Comparison of ENCODE assay signal across 8 mouse cellular contexts in the genomic region with DNA sequence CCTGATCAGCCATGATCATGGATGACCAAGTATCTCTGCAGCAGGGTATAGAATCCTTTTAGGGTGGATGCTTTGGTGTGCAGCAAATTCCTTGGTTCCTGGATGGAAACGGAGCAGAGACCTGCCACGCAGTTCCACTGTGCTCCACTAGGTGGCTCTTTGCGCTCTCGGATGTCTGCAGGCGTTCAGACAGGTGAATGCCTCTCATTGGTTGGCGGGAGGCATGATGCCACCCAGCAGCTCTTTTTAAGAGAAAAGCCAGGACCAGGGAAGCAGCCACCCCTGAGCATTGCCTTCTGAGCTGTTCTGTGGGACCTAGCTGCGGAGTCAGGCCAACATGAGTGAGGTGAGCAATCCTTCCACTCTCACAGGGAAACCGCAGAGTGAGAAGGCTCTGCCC. TPM values are rescaled to one million over a fixed set of nuclear protein-coding genes. Genes with fewer than 3 reads are reported as not detected.
DNase-seq lines count a peak whose midpoint lies in the region; ATAC-seq lines count a peak whose summit lies in the region.

A gene (plus strand): TSS at position 162 of the 400 bp plus-strand sequence.

- DNase-seq in heart, adult 18-20 months: peak; percentile 45 to 78
- peak; percentile 83 for DNase-seq in embryo, embryonic 10.5 days (ENCODE audit: low spot score)
- peak; percentile 32 for DNase-seq in gastrocnemius, postnatal 14 days
- peak; percentile 80 for DNase-seq in kidney, adult 9 months
- peak; percentile 86 for DNase-seq in neural tube, embryonic 10.5 days (ENCODE audit: extremely low spot score, low spot score)

- H3K4me1 ChIP-seq in heart, embryonic 12.5 days (replicated peaks): peaks cover 10% of the 10 kb centered on the region
- H3K4me1 ChIP-seq in limb, embryonic 12.5 days (replicated peaks): peaks cover 5% of the 10 kb centered on the region; the same call in 1 of the 2 replicates
- peaks cover 6% of the 10 kb centered on the region for H3K4me1 ChIP-seq in stomach, embryonic 14.5 days (ENCODE audit: control insufficient read depth, insufficient read depth, low read length)

- H3K27ac ChIP-seq in heart, embryonic 12.5 days (ENCODE audit: poor library complexity, severe bottlenecking): no peak within 1 kb of the TSS
- H3K27ac ChIP-seq in limb, embryonic 12.5 days: no peak within 1 kb of the TSS
- no peak within 1 kb of the TSS for H3K27ac ChIP-seq in stomach, embryonic 14.5 days (ENCODE audit: low read length)

- H3K27me3 ChIP-seq in heart, embryonic 12.5 days (replicated peaks): peaks cover 18% of the 10 kb centered on the region; the same call in 1 of the 2 replicates
- H3K27me3 ChIP-seq in limb, embryonic 12.5 days: peaks cover 3% of the 10 kb centered on the region; the same call in 1 of the 2 replicates
- no peaks in the 10 kb centered on the region for H3K27me3 ChIP-seq in stomach, embryonic 14.5 days (ENCODE audit: control insufficient read depth, insufficient read depth, low read length)

- intact Hi-C loops in gastrocnemius, postnatal 14 days (cut with DNase I; ENCODE audit: low total_unique reads): loop anchor here (10.0 kb wide), 1 partner anchor 147 kb away; no protein-coding TSS in a partner anchor

- H3K36me3 ChIP-seq in heart, embryonic 12.5 days: no peaks in the 10 kb centered on the region
- H3K36me3 ChIP-seq in limb, embryonic 12.5 days: no peaks in the 10 kb centered on the region
- H3K36me3 ChIP-seq in stomach, embryonic 14.5 days (ENCODE audit: control insufficient read depth, insufficient read depth, low read length): no peaks in the 10 kb centered on the region

- H3K4me2 ChIP-seq in heart, embryonic 12.5 days: no peak within 1 kb of the TSS
- H3K4me2 ChIP-seq in limb, embryonic 12.5 days: no peak within 1 kb of the TSS; the same call in 1 of the 2 replicates
- no peak within 1 kb of the TSS for H3K4me2 ChIP-seq in stomach, embryonic 14.5 days (replicated peaks; ENCODE audit: low read depth, low read length)

- H3K9me3 ChIP-seq in heart, embryonic 12.5 days (replicated peaks): no peaks in the 10 kb centered on the region
- H3K9me3 ChIP-seq in limb, embryonic 12.5 days: no peaks in the 10 kb centered on the region
- no peaks in the 10 kb centered on the region for H3K9me3 ChIP-seq in stomach, embryonic 14.5 days (ENCODE audit: control insufficient read depth, low read depth, low read length)

- ATAC-seq in heart, embryonic 12.5 days (ENCODE audit: insufficient number of reproducible peaks, low FRiP score): no peak
- ATAC-seq in limb, embryonic 12.5 days (ENCODE audit: insufficient number of reproducible peaks, insufficient read depth, low FRiP score, low TSS enrichment, low read depth): no peak
- ATAC-seq in stomach, embryonic 14.5 days (ENCODE audit: insufficient number of reproducible peaks, insufficient read depth, low FRiP score, low read depth): 0 out of 2 replicates have a peak, but pooled peaks have one; percentile 31

- 11% methylated on average over 8 of the region's 8 CpGs for WGBS in heart, embryonic 12.5 days
- 12% methylated on average over 8 of the region's 8 CpGs for WGBS in limb, embryonic 12.5 days
- 11% methylated on average over 8 of the region's 8 CpGs for WGBS in stomach, embryonic 14.5 days

- H3K9ac ChIP-seq in heart, embryonic 12.5 days: no peak within 1 kb of the TSS
- no peak within 1 kb of the TSS for H3K9ac ChIP-seq in limb, embryonic 12.5 days (replicated peaks)
- H3K9ac ChIP-seq in stomach, embryonic 14.5 days (replicated peaks; ENCODE audit: low read depth, low read length): no peak within 1 kb of the TSS

- H3K4me3 ChIP-seq in heart, embryonic 12.5 days: no peak within 1 kb of the TSS
- H3K4me3 ChIP-seq in limb, embryonic 12.5 days (replicated peaks): no peak within 1 kb of the TSS
- no peak within 1 kb of the TSS for H3K4me3 ChIP-seq in stomach, embryonic 14.5 days (ENCODE audit: low read depth, low read length)

RNA-seq across cellular contexts. Expression of the gene that starts here (rescaled TPM):
- 1 to 10 TPM; 1.1 to 2.8 TPM for total RNA-seq in heart, adult 18-20 months (2021)
- polyA plus RNA-seq in heart, embryonic 12.5 days (2016; fragmentation: Nextera tagmentation; extraction: Ambion mirVana): 1.7 and 2.2 TPM in 2 replicates
- 1 to 10 TPM in 1 of 2 experiments, not detected in 1; 1.1 TPM for total RNA-seq in gastrocnemius, postnatal 14 days (2021)
- polyA plus RNA-seq in limb, embryonic 12.5 days (2016; fragmentation: Nextera tagmentation; extraction: Ambion mirVana): 10.5 and 17.0 TPM in 2 replicates
- polyA plus RNA-seq in stomach, embryonic 14.5 days (2014; fragmentation: Nextera tagmentation; extraction: Ambion mirVana): 33.1 and 34.3 TPM in 2 replicates

Comparison
In these comparisons a context has a peak if more than half of its experiments do, and no peak if none do; other contexts are left out.
1. DNase-seq: peak in every context shown above with its lines; median percentile 86 in neural tube, embryonic 10.5 days; 83 in embryo, embryonic 10.5 days; 80 in kidney, adult 9 months; 62 in heart, adult 18-20 months; 32 in gastrocnemius, postnatal 14 days.